Mouse (Mus musculus): Measurements from ENCODE around the gene Mgrn1. TPM values are rescaled to one million over a fixed set of nuclear protein-coding genes. Genes with fewer than 3 reads are reported as not detected.

Gene Mgrn1
- polyA plus RNA-seq, 1 experiment from 2014 or later, result 67.9 TPM

DNA sequence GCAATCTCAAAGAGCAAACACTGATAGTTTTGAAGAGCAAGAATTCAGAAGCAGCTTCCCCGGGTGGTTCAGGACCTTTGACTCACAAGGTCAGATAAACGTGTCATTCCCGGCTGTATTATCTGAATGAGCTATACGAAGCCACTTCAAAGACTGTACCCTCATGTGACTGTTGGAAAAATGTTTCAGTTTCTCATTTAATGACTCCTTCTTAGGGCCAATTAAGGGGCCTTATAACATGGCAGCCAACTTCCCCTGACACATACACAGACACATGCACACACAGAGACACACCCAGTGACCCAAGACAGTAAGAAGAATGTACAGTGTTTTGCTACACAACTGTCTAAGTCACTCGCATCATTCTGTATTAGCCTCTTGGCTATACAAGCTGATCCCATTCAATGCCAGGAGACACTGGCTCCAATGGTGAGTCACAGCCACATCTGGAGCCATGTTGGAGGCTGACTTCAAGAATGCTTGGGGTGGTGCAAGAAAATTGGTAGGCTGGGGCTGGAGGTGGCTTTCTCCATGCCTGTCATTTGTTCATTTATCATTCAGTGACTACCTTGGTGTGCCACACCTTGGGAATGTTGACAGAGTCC lies 30.9 kb upstream of the Mgrn1 start:
- no peaks in the 10 kb centered on the region for H3K27me3 ChIP-seq (ENCODE audit: control insufficient read depth, insufficient read depth, low read length)
- H3K4me2 ChIP-seq (ENCODE audit: low read depth, low read length), result no peak overlapping the region
- H3K9ac ChIP-seq (replicated peaks; ENCODE audit: low read length), result no peak overlapping the region
- no peak overlapping the region for H3K27ac ChIP-seq (replicated peaks; ENCODE audit: low read depth, low read length)
- H3K4me3 ChIP-seq (ENCODE audit: low read depth, low read length), result no peak overlapping the region
- 56% methylated on average over 5 of the region's 5 CpGs for WGBS
- no peaks in the 10 kb centered on the region for H3K4me1 ChIP-seq (ENCODE audit: control insufficient read depth, insufficient read depth, low read length)
- ATAC-seq (replicated peaks; ENCODE audit: insufficient number of reproducible peaks, low FRiP score, low TSS enrichment, low read depth) (no peak), DNase-seq (ENCODE audit: low spot score) (no peak)
- H3K9me3 ChIP-seq (replicated peaks; ENCODE audit: control insufficient read depth, low read length), result no peaks in the 10 kb centered on the region
- H3K36me3 ChIP-seq (replicated peaks; ENCODE audit: control insufficient read depth, insufficient read depth, low read depth, low read length), result no peaks in the 10 kb centered on the region

DNA sequence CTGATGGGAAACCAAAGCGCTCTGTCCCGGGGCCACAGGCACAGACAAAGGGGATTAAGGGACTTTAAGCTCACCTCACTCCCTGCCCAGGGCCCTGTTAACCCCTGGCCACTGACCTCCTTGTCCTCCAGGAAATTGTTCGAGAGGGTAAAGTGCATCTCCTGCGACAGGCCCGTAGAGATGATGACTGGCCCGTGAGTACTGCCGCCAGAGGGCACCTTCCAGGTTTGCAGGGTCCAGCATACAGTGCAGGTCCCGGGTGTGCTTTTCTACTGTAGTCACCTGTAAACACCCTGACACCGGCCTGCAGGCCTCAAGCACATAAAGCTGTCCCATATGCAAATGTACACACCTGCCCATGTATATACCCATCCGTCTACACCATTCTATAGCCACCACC lies 24.7 kb upstream of the Mgrn1 start:
- no peaks in the 10 kb centered on the region for H3K4me1 ChIP-seq (ENCODE audit: control insufficient read depth, insufficient read depth, low read length)
- H3K4me2 ChIP-seq (ENCODE audit: low read depth, low read length), result no peak overlapping the region
- H3K27me3 ChIP-seq (ENCODE audit: control insufficient read depth, insufficient read depth, low read length), result no peaks in the 10 kb centered on the region
- no peaks in the 10 kb centered on the region for H3K36me3 ChIP-seq (replicated peaks; ENCODE audit: control insufficient read depth, insufficient read depth, low read depth, low read length)
- 50% methylated on average over 10 of the region's 10 CpGs for WGBS
- H3K4me3 ChIP-seq (ENCODE audit: low read depth, low read length), result no peak overlapping the region
- no peak; the same call in 1 of the 2 replicates for ATAC-seq (replicated peaks; ENCODE audit: insufficient number of reproducible peaks, low FRiP score, low TSS enrichment, low read depth)
- no peak overlapping the region for H3K9ac ChIP-seq (replicated peaks; ENCODE audit: low read length)
- H3K27ac ChIP-seq (replicated peaks; ENCODE audit: low read depth, low read length), result no peak overlapping the region
- no peak for DNase-seq (ENCODE audit: low spot score)
- no peaks in the 10 kb centered on the region for H3K9me3 ChIP-seq (replicated peaks; ENCODE audit: control insufficient read depth, low read length)

DNA sequence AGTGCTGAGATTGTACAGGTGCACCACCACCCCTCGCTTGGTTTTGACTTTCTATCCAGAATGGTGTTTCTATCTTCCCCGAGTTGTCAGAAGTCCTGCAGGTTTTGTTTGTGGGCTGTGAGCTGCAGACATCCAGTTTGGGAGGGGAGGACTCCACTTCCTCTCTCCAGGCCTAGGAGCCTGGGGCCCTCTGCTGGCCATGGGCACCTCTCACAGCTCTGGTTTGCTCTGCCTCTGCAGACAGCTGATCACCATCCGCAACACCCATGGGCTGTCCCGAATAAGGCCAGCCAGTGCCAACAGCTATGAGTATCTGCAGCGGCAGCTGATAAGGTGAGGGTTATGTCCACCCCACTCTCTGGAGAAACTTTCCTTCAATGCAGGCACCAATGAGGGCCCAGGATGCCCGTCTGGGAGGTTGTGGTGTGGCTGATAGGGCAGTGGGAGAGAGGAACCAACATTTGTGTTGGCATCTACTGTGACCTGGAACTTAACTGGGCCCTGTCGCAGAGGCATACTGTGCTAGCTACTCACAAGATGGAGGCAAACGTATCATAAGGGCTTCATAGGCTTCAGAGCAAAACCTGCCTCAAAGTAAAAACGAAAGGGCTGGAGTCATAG lies 23.1 kb upstream of the Mgrn1 start:
- Histone ChIP-seq H3K36me3 (replicated peaks; ENCODE audit: control insufficient read depth, insufficient read depth, low read depth, low read length) (no peaks in the 10 kb centered on the region), H3K9me3 (replicated peaks; ENCODE audit: control insufficient read depth, low read length) (no peaks in the 10 kb centered on the region), H3K9ac (replicated peaks; ENCODE audit: low read length) (no peak overlapping the region), H3K27me3 (ENCODE audit: control insufficient read depth, insufficient read depth, low read length) (no peaks in the 10 kb centered on the region), H3K4me3 (ENCODE audit: low read depth, low read length) (no peak overlapping the region), H3K4me1 (ENCODE audit: control insufficient read depth, insufficient read depth, low read length) (no peaks in the 10 kb centered on the region), H3K27ac (replicated peaks; ENCODE audit: low read depth, low read length) (no peak overlapping the region), H3K4me2 (ENCODE audit: low read depth, low read length) (no peak overlapping the region)
- DNase-seq (ENCODE audit: low spot score) (peak; percentile 55), ATAC-seq (replicated peaks; ENCODE audit: insufficient number of reproducible peaks, low FRiP score, low TSS enrichment, low read depth) (0 out of 2 replicates have a peak, but pooled peaks have one; percentile 57)
- 57% methylated on average over 9 of the region's 9 CpGs for WGBS

DNA sequence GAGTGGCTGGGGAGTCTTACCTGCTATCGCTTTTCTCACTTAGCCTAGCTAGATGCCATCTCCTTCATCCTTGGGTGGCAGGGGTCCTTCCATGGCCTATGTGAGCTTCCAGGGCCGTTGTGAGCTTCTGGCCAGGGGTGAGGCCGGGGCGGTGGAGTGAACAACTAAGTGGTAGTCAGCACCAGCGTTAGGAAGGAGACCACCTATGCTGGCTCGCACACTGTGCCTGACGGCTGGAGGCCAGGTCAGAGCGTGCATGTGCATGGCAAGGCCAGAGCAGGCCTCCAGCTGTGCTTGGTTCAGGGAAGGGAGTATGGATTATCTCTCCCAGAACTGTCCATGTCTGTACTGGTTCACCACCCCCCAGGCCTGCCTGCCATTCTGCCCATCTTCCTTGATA lies 22.3 kb upstream of the Mgrn1 start:
- Histone ChIP-seq H3K9me3 (replicated peaks; ENCODE audit: control insufficient read depth, low read length) (no peaks in the 10 kb centered on the region), H3K27ac (replicated peaks; ENCODE audit: low read depth, low read length) (no peak overlapping the region), H3K27me3 (ENCODE audit: control insufficient read depth, insufficient read depth, low read length) (no peaks in the 10 kb centered on the region), H3K4me1 (ENCODE audit: control insufficient read depth, insufficient read depth, low read length) (no peaks in the 10 kb centered on the region), H3K36me3 (replicated peaks; ENCODE audit: control insufficient read depth, insufficient read depth, low read depth, low read length) (no peaks in the 10 kb centered on the region), H3K4me2 (ENCODE audit: low read depth, low read length) (no peak overlapping the region), H3K9ac (replicated peaks; ENCODE audit: low read length) (no peak overlapping the region), H3K4me3 (ENCODE audit: low read depth, low read length) (no peak overlapping the region)
- ATAC-seq (replicated peaks; ENCODE audit: insufficient number of reproducible peaks, low FRiP score, low TSS enrichment, low read depth), result no peak; the same call in 1 of the 2 replicates
- DNase-seq (ENCODE audit: low spot score), result no peak
- WGBS, result 89% methylated on average over 8 of the region's 8 CpGs

DNA sequence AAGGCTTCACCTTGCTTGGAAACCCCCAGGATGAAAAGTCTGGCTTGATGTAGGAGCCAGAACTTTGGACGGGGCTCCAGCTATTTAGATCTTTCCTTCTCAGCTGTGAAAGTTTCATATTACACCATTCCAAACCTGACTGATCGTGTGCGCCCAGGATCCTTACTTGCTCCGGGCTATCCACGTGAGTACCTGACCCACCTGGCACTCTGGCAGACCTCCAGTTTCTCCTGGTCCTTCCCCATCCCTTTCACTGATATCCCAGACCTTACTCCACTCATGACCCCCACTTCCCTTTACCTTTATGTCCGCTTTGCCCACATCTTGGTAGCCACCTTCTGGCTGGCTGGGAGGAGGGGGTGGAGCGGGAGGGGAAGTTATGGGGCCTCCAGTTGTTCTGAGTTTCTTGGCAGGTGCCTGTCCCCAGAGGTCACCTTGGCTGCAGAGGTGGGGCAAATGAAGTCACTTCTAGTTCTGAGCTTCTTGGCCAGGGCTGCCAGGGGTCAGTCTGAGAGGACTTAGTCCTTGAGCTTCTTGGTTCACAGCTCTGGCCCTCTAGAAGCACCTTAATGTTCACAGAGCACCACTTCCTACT lies 19.9 kb upstream of the Mgrn1 start:
- Histone ChIP-seq H3K36me3 (replicated peaks; ENCODE audit: control insufficient read depth, insufficient read depth, low read depth, low read length) (no peaks in the 10 kb centered on the region; the same call in 1 of the 2 replicates), H3K27me3 (ENCODE audit: control insufficient read depth, insufficient read depth, low read length) (no peaks in the 10 kb centered on the region), H3K9me3 (replicated peaks; ENCODE audit: control insufficient read depth, low read length) (no peaks in the 10 kb centered on the region), H3K27ac (replicated peaks; ENCODE audit: low read depth, low read length) (no peak overlapping the region), H3K4me3 (ENCODE audit: low read depth, low read length) (no peak overlapping the region), H3K9ac (replicated peaks; ENCODE audit: low read length) (no peak overlapping the region), H3K4me1 (ENCODE audit: control insufficient read depth, insufficient read depth, low read length) (no peaks in the 10 kb centered on the region), H3K4me2 (ENCODE audit: low read depth, low read length) (no peak overlapping the region)
- DNase-seq (ENCODE audit: low spot score) (no peak), ATAC-seq (replicated peaks; ENCODE audit: insufficient number of reproducible peaks, low FRiP score, low TSS enrichment, low read depth) (no peak)
- 62% methylated on average over 7 of the region's 7 CpGs for WGBS

DNA sequence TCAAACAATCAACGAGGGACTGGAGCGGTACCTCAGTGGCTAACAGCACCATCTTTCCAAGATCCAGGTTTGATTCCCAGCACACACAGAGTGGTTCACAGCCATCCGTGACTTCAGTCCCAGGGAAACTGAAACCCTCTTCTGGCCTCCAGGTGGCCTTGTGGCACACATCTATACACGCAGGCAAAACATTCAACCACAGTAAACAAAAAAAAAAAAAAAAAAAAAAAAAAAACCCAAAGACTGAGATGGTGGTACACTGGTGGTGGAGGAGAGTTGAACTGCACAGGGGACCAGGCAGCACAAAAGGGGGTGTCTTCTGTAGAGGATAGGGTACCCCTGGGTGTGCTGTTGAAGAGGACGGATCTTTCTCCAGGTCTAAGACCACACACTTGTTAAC lies 15.6 kb upstream of the Mgrn1 start:
- Histone ChIP-seq H3K27ac (replicated peaks; ENCODE audit: low read depth, low read length) (no peak overlapping the region), H3K4me3 (ENCODE audit: low read depth, low read length) (no peak overlapping the region), H3K36me3 (replicated peaks; ENCODE audit: control insufficient read depth, insufficient read depth, low read depth, low read length) (no peaks in the 10 kb centered on the region; the same call in 1 of the 2 replicates), H3K9me3 (replicated peaks; ENCODE audit: control insufficient read depth, low read length) (no peaks in the 10 kb centered on the region), H3K27me3 (ENCODE audit: control insufficient read depth, insufficient read depth, low read length) (no peaks in the 10 kb centered on the region), H3K9ac (replicated peaks; ENCODE audit: low read length) (no peak overlapping the region), H3K4me1 (ENCODE audit: control insufficient read depth, insufficient read depth, low read length) (no peaks in the 10 kb centered on the region), H3K4me2 (ENCODE audit: low read depth, low read length) (no peak overlapping the region)
- ATAC-seq (replicated peaks; ENCODE audit: insufficient number of reproducible peaks, low FRiP score, low TSS enrichment, low read depth), result no peak
- no peak for DNase-seq (ENCODE audit: low spot score)
- 87% methylated on average over 5 of the region's 5 CpGs for WGBS

DNA sequence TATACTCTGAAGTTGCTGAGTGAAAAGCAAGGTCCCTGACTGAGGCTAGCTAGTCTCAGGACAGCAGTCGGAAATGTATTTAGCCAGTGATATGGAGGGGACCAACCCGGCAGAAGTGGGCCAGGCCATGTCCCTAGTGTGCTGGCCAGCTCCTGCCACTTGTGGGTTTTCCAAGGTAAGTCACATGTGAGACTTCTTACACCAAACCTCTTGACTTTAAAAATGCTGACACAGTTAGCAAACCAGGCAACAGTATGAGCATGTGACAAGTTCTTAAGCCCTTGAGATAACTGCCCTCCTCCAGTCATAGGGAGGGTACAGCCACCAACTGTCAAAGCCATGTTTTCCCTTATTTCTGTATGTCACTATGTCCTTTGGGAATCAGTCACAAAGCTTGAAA lies 14.1 kb upstream of the Mgrn1 start:
- Histone ChIP-seq H3K4me2 (ENCODE audit: low read depth, low read length) (no peak overlapping the region), H3K9me3 (replicated peaks; ENCODE audit: control insufficient read depth, low read length) (no peaks in the 10 kb centered on the region), H3K4me1 (ENCODE audit: control insufficient read depth, insufficient read depth, low read length) (no peaks in the 10 kb centered on the region), H3K27ac (replicated peaks; ENCODE audit: low read depth, low read length) (no peak overlapping the region), H3K9ac (replicated peaks; ENCODE audit: low read length) (no peak overlapping the region), H3K4me3 (ENCODE audit: low read depth, low read length) (no peak overlapping the region), H3K36me3 (replicated peaks; ENCODE audit: control insufficient read depth, insufficient read depth, low read depth, low read length) (no peaks in the 10 kb centered on the region; the same call in 1 of the 2 replicates), H3K27me3 (ENCODE audit: control insufficient read depth, insufficient read depth, low read length) (no peaks in the 10 kb centered on the region)
- DNase-seq (ENCODE audit: low spot score), result no peak
- WGBS, result 76% methylated on average over 2 of the region's 2 CpGs
- ATAC-seq (replicated peaks; ENCODE audit: insufficient number of reproducible peaks, low FRiP score, low TSS enrichment, low read depth), result no peak

Measured in embryonic facial prominence, embryonic 11.5 days (tissue).